Mouse (Mus musculus) inflammation-experienced regulatory T-cells (primary cell): ENCODE data around the gene Sfpq. TPM values are rescaled to one million over a fixed set of nuclear protein-coding genes. Genes with fewer than 3 reads are reported as not detected.

Source experiments
- polyA plus RNA-seq, 2 experiments: library from polyadenylated mRNA; unstranded; fragments of 100-300 nt; shearing (Covaris generic); gene quantifications; one replicate each; pipeline ENCODE4 v1.2.1; 2017

Gene Sfpq
- polyA plus RNA-seq: 100 to 1,000 TPM; 102 to 108 TPM

DNA sequence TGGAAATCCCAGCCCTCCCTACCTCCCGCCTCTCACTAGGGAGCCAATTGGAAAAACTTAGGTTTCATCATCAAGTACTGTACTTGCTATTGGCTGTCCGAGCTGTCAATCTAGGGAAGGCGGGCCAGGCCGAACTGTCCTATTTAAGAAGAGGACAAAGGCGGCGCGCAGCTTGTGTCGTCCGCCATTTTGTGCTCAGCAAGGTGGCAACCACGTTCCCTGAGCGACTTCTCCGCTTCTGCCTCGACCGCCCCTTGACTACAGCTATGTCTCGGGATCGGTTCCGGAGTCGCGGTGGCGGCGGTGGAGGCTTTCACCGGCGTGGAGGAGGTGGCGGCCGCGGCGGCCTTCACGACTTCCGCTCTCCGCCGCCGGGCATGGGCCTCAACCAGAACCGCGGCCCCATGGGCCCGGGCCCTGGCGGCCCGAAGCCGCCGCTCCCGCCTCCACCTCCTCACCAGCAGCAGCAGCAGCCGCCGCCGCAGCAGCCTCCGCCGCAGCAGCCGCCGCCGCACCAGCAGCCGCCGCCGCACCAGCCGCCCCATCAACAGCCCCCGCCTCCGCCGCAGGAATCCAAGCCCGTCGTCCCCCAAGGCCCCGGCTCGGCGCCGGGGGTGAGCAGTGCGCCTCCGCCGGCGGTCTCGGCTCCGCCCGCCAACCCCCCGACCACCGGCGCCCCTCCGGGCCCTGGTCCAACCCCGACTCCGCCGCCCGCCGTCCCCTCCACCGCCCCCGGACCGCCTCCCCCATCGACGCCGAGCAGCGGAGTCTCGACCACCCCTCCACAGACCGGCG lies at the start of gene Sfpq:
Sfpq (plus strand) TSS at position 174 of the 795 bp plus-strand sequence.

DNA sequence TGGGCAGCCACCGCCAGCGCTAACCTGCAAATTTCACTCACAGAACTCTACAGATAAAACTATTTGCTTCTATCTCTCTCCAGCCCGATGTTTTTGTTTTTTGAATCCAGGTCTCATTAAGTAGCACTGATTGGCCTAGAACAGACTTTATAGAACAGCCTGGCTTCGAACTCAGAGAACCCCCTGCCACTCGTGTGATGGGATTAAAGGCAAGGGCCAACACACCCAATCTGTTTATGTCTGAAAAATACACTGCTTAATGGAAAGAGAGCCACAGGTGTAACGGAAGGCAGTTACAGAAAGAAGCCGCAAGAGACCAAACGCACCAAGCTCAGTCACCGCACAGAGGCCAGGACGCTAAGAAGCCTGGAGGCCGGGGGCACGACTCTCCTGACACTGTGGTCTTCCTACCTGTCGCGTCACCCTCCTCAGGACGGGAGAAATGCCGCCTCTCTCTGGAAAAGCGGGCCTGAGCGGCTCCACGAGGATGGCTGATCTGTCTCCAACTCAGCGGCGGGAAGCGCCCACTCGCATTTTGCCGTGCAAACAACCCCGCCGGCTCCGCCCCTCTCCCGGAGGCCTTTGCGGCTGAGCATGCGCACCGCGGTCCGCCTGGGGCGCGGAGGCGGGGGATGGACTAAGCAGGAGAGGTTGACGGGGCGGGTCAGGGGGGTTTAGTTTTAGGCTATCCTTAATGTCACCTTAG lies 39.6 kb downstream of the Sfpq start, which contains the start of gene Zmym1:
Zmym1 (minus strand) TSS at position 568 of the 706 bp plus-strand sequence.

DNA sequence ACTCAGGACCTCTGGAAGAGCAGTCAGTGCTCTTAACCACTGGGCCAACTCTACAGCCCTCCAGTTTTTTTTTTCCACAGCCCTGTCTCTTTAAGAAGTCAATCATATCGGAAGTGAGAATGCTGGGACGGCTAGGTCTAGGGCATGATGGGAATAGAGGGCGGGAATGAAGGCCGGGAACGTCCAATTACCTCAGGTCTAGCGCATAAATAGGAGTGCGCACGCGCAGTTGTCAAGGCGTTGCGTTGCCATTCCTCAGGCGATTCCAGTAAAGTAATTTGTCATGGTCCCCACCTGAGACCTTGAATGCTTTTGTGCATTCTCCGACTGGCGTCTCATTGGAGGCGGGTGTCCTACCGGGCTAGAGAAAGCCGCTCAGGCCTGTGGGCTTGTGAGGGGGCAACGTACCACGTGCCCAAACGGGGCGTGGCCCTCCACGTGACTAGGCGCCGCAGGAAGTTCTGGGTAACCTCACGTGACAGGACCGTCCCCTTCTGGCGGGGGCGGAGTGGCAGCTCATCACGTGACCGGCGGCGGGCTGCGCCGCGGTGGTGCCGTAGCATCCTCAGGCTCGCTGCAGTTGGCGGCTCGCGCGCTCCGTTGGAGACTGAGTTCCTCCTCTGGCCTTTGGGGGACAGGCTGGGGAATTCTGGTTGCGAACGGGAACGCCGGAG lies 55.9 kb downstream of the Sfpq start, which contains the start of gene Zmym6:
Zmym6 (plus strand) TSS at position 509 of the 674 bp plus-strand sequence.

Other genes starting within 250 kb of the Sfpq start
- 10 to 100 TPM; 41.7 to 43.8 TPM for gene Zmym4, start 53.2 kb upstream of the Sfpq start, polyA plus RNA-seq
- 10 to 100 TPM; 20.3 to 22.4 TPM for gene Zmym1, start 39.8 kb downstream of the Sfpq start, polyA plus RNA-seq
- 10 to 100 TPM; 28.7 to 34.5 TPM for gene Zmym6, start 56.1 kb downstream of the Sfpq start, polyA plus RNA-seq
- 10 to 100 TPM; 22.2 to 28.1 TPM for gene Tmem35b, start 102.4 kb downstream of the Sfpq start, polyA plus RNA-seq
- gene Dlgap3, start 147.9 kb downstream of the Sfpq start, polyA plus RNA-seq: under 1 TPM in 1 of 2 experiments, not detected in 1; 0.16 TPM
- gene Smim12, start 222.5 kb downstream of the Sfpq start, polyA plus RNA-seq: 10 to 100 TPM; 37.9 to 50.9 TPM